Mouse (Mus musculus) MEL (cell line): ENCODE data around the gene Phf13.

Experiments
- CTCF ChIP-seq, 3 experiments: IDR thresholded peaks in 2 of 3; conservative IDR thresholded peaks in 1 of 3; 2 replicates each; pipeline ENCODE4 v1.5.1; 2011 to 2012; ENCODE audit warnings: low read length in 3 of 3, low read depth in 2 of 3, mild to moderate bottlenecking in 2 of 3, improper control_type of control experiment in 1 of 3, inconsistent platforms in 1 of 3, mixed read lengths in 1 of 3, moderate library complexity in 1 of 3; ENCODE audit not compliant: control insufficient read depth in 1 of 3, insufficient read depth in 1 of 3, poor library complexity in 1 of 3, severe bottlenecking in 1 of 3
- MAX ChIP-seq: IDR thresholded peaks from 2 replicates; pipeline ENCODE4 v1.6.1; 2011; ENCODE audit warnings: low read length, improper control_type of control experiment
- MYC ChIP-seq: IDR thresholded peaks from 2 replicates; pipeline ENCODE4 v1.6.1; 2011; ENCODE audit warnings: low read depth, mild to moderate bottlenecking, low read length, improper control_type of control experiment, moderate library complexity
- POLR2A ChIP-seq, 2 experiments: IDR thresholded peaks; 2 replicates each; pipeline ENCODE4 v1.6.1; 2011 to 2012; ENCODE audit warnings: low read length in 2 of 2, mild to moderate bottlenecking in 2 of 2, control low read depth in 1 of 2, improper control_type of control experiment in 1 of 2, low read depth in 1 of 2, moderate library complexity in 1 of 2; ENCODE audit not compliant: control insufficient read depth in 1 of 2, insufficient read depth in 1 of 2, poor library complexity in 1 of 2
- TAL1 ChIP-seq: IDR thresholded peaks from 2 replicates; pipeline ENCODE4 v1.6.1; 2012; ENCODE audit warnings: mild to moderate bottlenecking, inconsistent platforms, low read length, moderate library complexity, mixed read lengths
- TBP ChIP-seq: IDR thresholded peaks from 2 replicates; pipeline ENCODE4 v1.8.0; 2011; ENCODE audit warnings: low read depth, low read length, improper control_type of control experiment
- TCF12 ChIP-seq: IDR thresholded peaks from 2 replicates; pipeline ENCODE4 v1.6.1; 2014; ENCODE audit warnings: low read depth, mild to moderate bottlenecking, inconsistent platforms, low read length, improper control_type of control experiment, moderate library complexity
- ZKSCAN1 ChIP-seq: IDR thresholded peaks from 2 replicates; pipeline ENCODE4 v1.6.1; 2012; ENCODE audit warnings: low read depth, mild to moderate bottlenecking, inconsistent platforms, low read length, improper control_type of control experiment, moderate library complexity

- TF ChIP-seq MYC (peak; percentile 34; the same call in 1 of the 2 replicates), TBP (no peak; the same call in 1 of the 2 replicates), TCF12 (no peak), CTCF (IDR thresholded peaks at IDR 0.05 in 2 of 3, conservative IDR thresholded peaks at IDR 0.05 in 1 of 3; ENCODE audit: control insufficient read depth in 1 of 3, insufficient read depth in 1 of 3, low read depth in 2 of 3, low read length in 3 of 3, poor library complexity in 1 of 3, severe bottlenecking in 1 of 3) (no peak), POLR2A (IDR thresholded peaks at IDR 0.05; ENCODE audit: control insufficient read depth in 1 of 2, insufficient read depth in 1 of 2, low read depth in 1 of 2, low read length in 2 of 2, poor library complexity in 1 of 2) (no peak; a peak in 3 of 4 replicates), TAL1 (no peak), MAX (peak; percentile 71), ZKSCAN1 (no peak)
These were observed 13.3 kb upstream of the Phf13 start for GRCm38 (mm10) chr4:152009076-152010051.
